Mouse (Mus musculus) embryonic fibroblast, embryonic 13.5 days (primary cell): ENCODE measurements around the gene Abhd8.
A peak's percentile ranks its signal among the peaks of the same experiment; 100 is the strongest.
"Not testable (repeated sequence)": the region's sequence is repeated elsewhere in the genome, so short reads cannot be mapped to it uniquely, and the experiment has no call there.

ENCODE experiments used
- CTCF ChIP-seq: IDR thresholded peaks from 2 replicates; pipeline ENCODE4 v1.5.1; 2011; ENCODE audit warnings: mild to moderate bottlenecking, control low read depth, low read length, moderate library complexity, borderline replicate concordance; ENCODE audit not compliant: insufficient read depth
- POLR2A ChIP-seq: IDR thresholded peaks from 2 replicates; pipeline ENCODE4 v1.6.1; 2011; ENCODE audit warnings: low read depth, mild to moderate bottlenecking, control low read depth, low read length, moderate library complexity

- TF ChIP-seq POLR2A: not testable (repeated sequence)
- TF ChIP-seq CTCF: peak; percentile 33; the same call in 1 of the 2 replicates
These were observed 30.5 kb downstream of the Abhd8 start for GRCm38 (mm10) chr8:71432935-71433334.
